Mouse (Mus musculus) stomach, embryonic 16.5 days (tissue): ENCODE data around the gene Aox1. TPM values are rescaled to one million over a fixed set of nuclear protein-coding genes. Genes with fewer than 3 reads are reported as not detected.

Source experiments
- ATAC-seq: fragments of 200-750 bp; cut with Nextera tagmentation; 2 replicates; pipeline ENCODE4 v1.8.0; 2017; ENCODE audit warnings: moderate number of reproducible peaks, moderate TSS enrichment; ENCODE audit not compliant: insufficient read depth, low FRiP score
- H3K27ac ChIP-seq: fragments of 300-500 bp; sonication (generic); 2 replicates; pipeline ENCODE4 v1.5.1; 2014; ENCODE audit warnings: low read length
- H3K27me3 ChIP-seq: fragments of 300-500 bp; sonication (generic); 2 replicates; pipeline ENCODE4 v1.6.1; 2014; ENCODE audit warnings: low read length, control low read depth, mixed read lengths; ENCODE audit not compliant: control insufficient read depth, insufficient read depth
- H3K36me3 ChIP-seq: fragments of 300-500 bp; sonication (generic); 2 replicates; pipeline ENCODE4 v1.6.1; 2014; ENCODE audit warnings: low read length; ENCODE audit not compliant: control insufficient read depth, insufficient read depth
- H3K4me1 ChIP-seq: fragments of 300-500 bp; sonication (generic); 2 replicates; pipeline ENCODE4 v1.6.1; 2014; ENCODE audit warnings: low read length, control low read depth, mixed read lengths; ENCODE audit not compliant: control insufficient read depth, insufficient read depth
- H3K4me2 ChIP-seq: fragments of 300-500 bp; sonication (generic); 2 replicates; pipeline ENCODE4 v1.6.1; 2014; ENCODE audit warnings: low read depth, low read length, mixed read lengths
- H3K4me3 ChIP-seq: fragments of 300-500 bp; sonication (generic); replicated peaks from 2 replicates; pipeline ENCODE4 v1.5.1; 2014; ENCODE audit warnings: mild to moderate bottlenecking, low read length
- H3K9ac ChIP-seq: fragments of 300-500 bp; sonication (generic); 2 replicates; pipeline ENCODE4 v1.6.1; 2014; ENCODE audit warnings: low read length
- H3K9me3 ChIP-seq: fragments of 300-500 bp; sonication (generic); replicated peaks from 2 replicates; pipeline ENCODE4 v1.6.1; 2016; ENCODE audit warnings: low read length, control low read depth; ENCODE audit not compliant: control insufficient read depth
- WGBS: fragments of 180-500 bp; shearing (Covaris S2); extraction: QIAGEN DNeasy Blood & Tissue Kit; methylation state at CpG from one replicate; pipeline ENCODE4 v1.1.7; 2014; 5-methylcytosine and 5-hydroxymethylcytosine counted together
- polyA plus RNA-seq: library from polyadenylated mRNA; unstranded; fragments of >200 nt; fragmentation: Nextera tagmentation; extraction: Ambion mirVana; gene quantifications from 2 replicates; pipeline ENCODE4 v1.2.1, GENCODE M21; 2015

The Aox1 gene
- polyA plus RNA-seq, 1 experiment from 2014 or later: 0.32 TPM

- no peak for ATAC-seq
- 75% methylated on average over 3 of the region's 3 CpGs for WGBS
- peaks cover 5% of the 10 kb centered on the region for H3K4me1 ChIP-seq
Measured at GRCm38 (mm10) chr1:58091213-58091612, 61.5 kb downstream of the Aox1 start.

GRCm38 (mm10) chr1:58091992-58092560, 62.3 kb downstream of the Aox1 start:
- WGBS: 58% methylated on average over 2 of the region's 2 CpGs
- Histone ChIP-seq H3K9me3 (no peaks in the 10 kb centered on the region), H3K4me1 (peaks cover 5% of the 10 kb centered on the region), H3K36me3 (no peaks in the 10 kb centered on the region), H3K9ac (no peak overlapping the region), H3K27ac (no peak overlapping the region), H3K4me3 (no peak overlapping the region), H3K27me3 (no peaks in the 10 kb centered on the region), H3K4me2 (no peak overlapping the region)
- no peak for ATAC-seq

More at GRCm38 (mm10) chr1:58091213-58091612, 61.5 kb downstream of the Aox1 start:
- Histone ChIP-seq H3K36me3 (no peaks in the 10 kb centered on the region), H3K9me3 (no peaks in the 10 kb centered on the region), H3K4me2 (no peak overlapping the region), H3K9ac (no peak overlapping the region), H3K27ac (no peak overlapping the region), H3K27me3 (no peaks in the 10 kb centered on the region), H3K4me3 (no peak overlapping the region)

- Histone ChIP-seq H3K36me3 (no peaks in the 10 kb centered on the region), H3K4me3 (no peak overlapping the region), H3K9ac (no peak overlapping the region), H3K27ac (no peak overlapping the region), H3K27me3 (no peaks in the 10 kb centered on the region), H3K9me3 (no peaks in the 10 kb centered on the region), H3K4me2 (no peak overlapping the region), H3K4me1 (no peaks in the 10 kb centered on the region)
- no peak for ATAC-seq
- 75% methylated on average over 6 of the region's 6 CpGs for WGBS
Measured at GRCm38 (mm10) chr1:58097338-58097737, 67.6 kb downstream of the Aox1 start.

GRCm38 (mm10) chr1:58099119-58099518, 69.4 kb downstream of the Aox1 start:
- ATAC-seq: no peak
- H3K27ac ChIP-seq: no peak overlapping the region
- H3K4me3 ChIP-seq: no peak overlapping the region
- no peaks in the 10 kb centered on the region for H3K27me3 ChIP-seq
- H3K36me3 ChIP-seq: no peaks in the 10 kb centered on the region
- H3K9me3 ChIP-seq: no peaks in the 10 kb centered on the region
- no peak overlapping the region for H3K4me2 ChIP-seq
- H3K9ac ChIP-seq: no peak overlapping the region
- H3K4me1 ChIP-seq: no peaks in the 10 kb centered on the region

- WGBS: 67% methylated on average over 2 of the region's 2 CpGs
- Histone ChIP-seq H3K9me3 (no peaks in the 10 kb centered on the region), H3K27me3 (no peaks in the 10 kb centered on the region), H3K4me1 (no peaks in the 10 kb centered on the region), H3K4me2 (no peak overlapping the region), H3K4me3 (no peak overlapping the region), H3K9ac (no peak overlapping the region), H3K36me3 (no peaks in the 10 kb centered on the region), H3K27ac (no peak overlapping the region)
- no peak for ATAC-seq
Measured at GRCm38 (mm10) chr1:58101531-58102146, 71.9 kb downstream of the Aox1 start.

GRCm38 (mm10) chr1:58102494-58102893, 72.8 kb downstream of the Aox1 start:
- no peaks in the 10 kb centered on the region for H3K36me3 ChIP-seq
- no peaks in the 10 kb centered on the region for H3K27me3 ChIP-seq
- no peak overlapping the region for H3K4me3 ChIP-seq
- H3K4me1 ChIP-seq: no peaks in the 10 kb centered on the region
- no peak overlapping the region for H3K4me2 ChIP-seq
- H3K27ac ChIP-seq: no peak overlapping the region
- WGBS: 64% methylated on average over 7 of the region's 7 CpGs
- H3K9ac ChIP-seq: no peak overlapping the region
- H3K9me3 ChIP-seq: no peaks in the 10 kb centered on the region
- no peak for ATAC-seq

- no peak for ATAC-seq
- H3K27me3 ChIP-seq: no peaks in the 10 kb centered on the region
- 78% methylated on average over 6 of the region's 6 CpGs for WGBS
Measured at GRCm38 (mm10) chr1:58105685-58106084, 76.0 kb downstream of the Aox1 start.

GRCm38 (mm10) chr1:58107066-58107465, 77.3 kb downstream of the Aox1 start:
- no peak overlapping the region for H3K4me2 ChIP-seq
- H3K9me3 ChIP-seq: no peaks in the 10 kb centered on the region
- ATAC-seq: no peak
- no peak overlapping the region for H3K27ac ChIP-seq
- no peaks in the 10 kb centered on the region for H3K4me1 ChIP-seq
- H3K27me3 ChIP-seq: no peaks in the 10 kb centered on the region
- H3K4me3 ChIP-seq: no peak overlapping the region
- H3K36me3 ChIP-seq: no peaks in the 10 kb centered on the region
- WGBS: 75% methylated on average over 2 of the region's 2 CpGs
- H3K9ac ChIP-seq: no peak overlapping the region

More at GRCm38 (mm10) chr1:58105685-58106084, 76.0 kb downstream of the Aox1 start:
- no peak overlapping the region for H3K4me3 ChIP-seq
- no peak overlapping the region for H3K4me2 ChIP-seq
- H3K9ac ChIP-seq: no peak overlapping the region
- H3K27ac ChIP-seq: no peak overlapping the region
- H3K4me1 ChIP-seq: no peaks in the 10 kb centered on the region
- no peaks in the 10 kb centered on the region for H3K9me3 ChIP-seq
- H3K36me3 ChIP-seq: no peaks in the 10 kb centered on the region

GRCm38 (mm10) chr1:58110241-58110640, 80.5 kb downstream of the Aox1 start:
- Histone ChIP-seq H3K4me2 (no peak overlapping the region), H3K9me3 (no peaks in the 10 kb centered on the region), H3K27ac (no peak overlapping the region), H3K4me1 (no peaks in the 10 kb centered on the region), H3K36me3 (no peaks in the 10 kb centered on the region), H3K27me3 (no peaks in the 10 kb centered on the region), H3K4me3 (no peak overlapping the region), H3K9ac (no peak overlapping the region)
- no peak for ATAC-seq
- 91% methylated on average over 5 of the region's 5 CpGs for whole genome bisulfite sequencing
